Mouse (Mus musculus) liver, embryonic 11.5 days (tissue): ENCODE measurements at regions not wholly inside any gene's neighbourhood (a gene's known extent, or its start where the extent isn't known, plus 50 kb on each side); places are given as distances from the start of the nearest gene placed in this dataset.

Source experiments
- ATAC-seq: fragments of 200-750 bp; cut with Nextera tagmentation; replicated peaks from 2 replicates; pipeline ENCODE4 v1.8.0; 2017; ENCODE audit warnings: moderate number of reproducible peaks, mild to moderate bottlenecking, moderate TSS enrichment, moderate library complexity; ENCODE audit not compliant: low FRiP score
- DNase-seq: peaks from one replicate; pipeline ENCODE4 v3.0.0-alpha.2; 2017; ENCODE audit warnings: low spot score
- H3K27ac ChIP-seq: fragments of 300-500 bp; sonication (generic); 2 replicates; pipeline ENCODE4 v1.5.1; 2014; ENCODE audit warnings: mild to moderate bottlenecking, low read depth, low read length, control low read depth
- H3K27me3 ChIP-seq: fragments of 300-500 bp; sonication (generic); replicated peaks from 2 replicates; pipeline ENCODE4 v1.6.1; 2014; ENCODE audit warnings: low read length, mixed read lengths; ENCODE audit not compliant: control insufficient read depth, insufficient read depth
- H3K36me3 ChIP-seq: fragments of 300-500 bp; sonication (generic); 2 replicates; pipeline ENCODE4 v1.6.1; 2014; ENCODE audit warnings: mild to moderate bottlenecking, low read length, moderate library complexity, mixed read lengths; ENCODE audit not compliant: control insufficient read depth, insufficient read depth
- H3K4me1 ChIP-seq: fragments of 300-500 bp; sonication (generic); replicated peaks from 2 replicates; pipeline ENCODE4 v1.6.1; 2014; ENCODE audit warnings: low read length, mixed read lengths; ENCODE audit not compliant: control insufficient read depth, insufficient read depth
- H3K4me2 ChIP-seq: fragments of 300-500 bp; sonication (generic); 2 replicates; pipeline ENCODE4 v1.6.1; 2014; ENCODE audit warnings: mild to moderate bottlenecking, control low read depth, moderate library complexity
- H3K4me3 ChIP-seq: fragments of 300-500 bp; sonication (generic); 2 replicates; pipeline ENCODE4 v1.5.1; 2014; ENCODE audit warnings: low read depth, low read length, control low read depth
- H3K9ac ChIP-seq: fragments of 300-500 bp; sonication (generic); 2 replicates; pipeline ENCODE4 v1.6.1; 2014; ENCODE audit warnings: low read depth, low read length, control low read depth
- H3K9me3 ChIP-seq: fragments of 300-500 bp; sonication (generic); 2 replicates; pipeline ENCODE4 v1.6.1; 2016; ENCODE audit warnings: low read length, inconsistent platforms, mixed read lengths; ENCODE audit not compliant: control insufficient read depth
- WGBS: fragments of 180-500 bp; shearing (Covaris S2); extraction: QIAGEN DNeasy Blood & Tissue Kit; methylation state at CpG from one replicate; pipeline ENCODE4 v1.1.7; 2014; 5-methylcytosine and 5-hydroxymethylcytosine counted together

DNA sequence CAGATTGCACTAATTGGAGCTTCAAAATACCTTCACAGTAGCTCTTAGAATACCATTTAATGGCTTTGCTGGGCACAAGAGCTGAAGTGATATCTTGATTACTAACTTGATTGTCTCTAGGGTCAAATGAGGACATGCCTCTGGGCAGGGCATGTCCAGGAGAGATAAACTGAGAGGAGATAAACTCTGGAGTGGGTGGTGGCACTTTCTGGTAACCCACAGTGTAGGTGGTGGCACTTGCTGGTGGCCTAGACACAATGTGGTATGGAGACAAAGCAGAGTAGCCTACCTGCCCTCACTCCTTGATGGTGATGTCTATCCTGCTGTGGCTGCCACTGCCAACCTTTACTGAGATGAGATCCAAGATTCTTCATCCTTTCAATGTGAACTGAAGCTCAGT, 61.7 kb upstream of the Tgfbr2 start:
- H3K4me1 ChIP-seq = no peaks in the 10 kb centered on the region
- no peak overlapping the region for H3K9ac ChIP-seq
- no peaks in the 10 kb centered on the region for H3K27me3 ChIP-seq
- DNase-seq (no peak), ATAC-seq (no peak)
- no peaks in the 10 kb centered on the region for H3K36me3 ChIP-seq
- no peaks in the 10 kb centered on the region for H3K9me3 ChIP-seq
- no peak overlapping the region for H3K27ac ChIP-seq
- H3K4me3 ChIP-seq = no peak overlapping the region
- H3K4me2 ChIP-seq = no peak overlapping the region

DNA sequence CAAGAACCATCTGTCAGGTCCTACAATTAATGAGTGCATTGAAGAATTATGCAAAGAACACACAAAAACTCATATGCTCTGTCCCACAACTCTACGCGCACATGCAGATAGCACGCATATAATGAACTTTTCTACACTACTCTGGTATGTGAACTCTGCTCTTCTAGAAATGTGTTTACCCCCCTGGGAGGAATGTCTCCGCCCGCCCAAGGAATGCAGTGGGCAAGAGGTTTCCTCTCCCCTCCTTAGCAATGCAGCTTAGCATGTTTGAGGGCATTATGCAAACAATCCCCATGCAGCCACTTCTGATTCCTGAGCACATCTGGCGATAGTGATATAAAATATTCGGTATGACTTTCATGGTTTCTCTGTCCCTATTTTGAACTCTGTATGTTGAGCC, 59.0 kb upstream of the Tgfbr2 start:
- Histone ChIP-seq H3K36me3 (no peaks in the 10 kb centered on the region), H3K4me3 (no peak overlapping the region), H3K27ac (no peak overlapping the region), H3K9me3 (no peaks in the 10 kb centered on the region), H3K4me2 (no peak overlapping the region), H3K9ac (no peak overlapping the region), H3K27me3 (no peaks in the 10 kb centered on the region), H3K4me1 (no peaks in the 10 kb centered on the region)
- 85% methylated on average over 7 of the region's 7 CpGs for WGBS
- ATAC-seq (no peak), DNase-seq (no peak)

DNA sequence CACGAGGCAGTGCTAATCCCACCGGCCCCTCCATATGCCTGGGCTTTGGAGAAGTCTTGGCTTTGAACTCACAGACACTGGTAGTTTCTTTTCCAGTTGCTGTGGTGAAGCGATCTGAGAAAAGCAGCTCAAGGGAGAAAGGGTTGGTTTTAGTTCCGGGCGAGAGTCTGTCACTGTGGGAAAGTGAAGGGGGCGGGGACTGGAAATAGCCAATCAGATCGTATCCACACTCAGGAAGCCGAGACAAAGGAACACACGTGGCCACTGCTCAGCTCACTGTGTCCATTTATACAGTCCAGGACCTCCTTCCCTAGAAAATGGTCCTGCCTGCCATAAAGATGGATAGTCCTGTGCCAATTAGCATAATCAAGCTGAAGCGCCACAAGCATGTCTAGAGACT, 57.2 kb upstream of the Tgfbr2 start:
- Histone ChIP-seq H3K27ac (no peak overlapping the region), H3K9me3 (no peaks in the 10 kb centered on the region), H3K36me3 (no peaks in the 10 kb centered on the region), H3K4me1 (no peaks in the 10 kb centered on the region), H3K9ac (no peak overlapping the region), H3K4me3 (no peak overlapping the region), H3K4me2 (no peak overlapping the region), H3K27me3 (no peaks in the 10 kb centered on the region)
- WGBS = 78% methylated on average over 10 of the region's 10 CpGs
- ATAC-seq (no peak), DNase-seq (no peak)

DNA sequence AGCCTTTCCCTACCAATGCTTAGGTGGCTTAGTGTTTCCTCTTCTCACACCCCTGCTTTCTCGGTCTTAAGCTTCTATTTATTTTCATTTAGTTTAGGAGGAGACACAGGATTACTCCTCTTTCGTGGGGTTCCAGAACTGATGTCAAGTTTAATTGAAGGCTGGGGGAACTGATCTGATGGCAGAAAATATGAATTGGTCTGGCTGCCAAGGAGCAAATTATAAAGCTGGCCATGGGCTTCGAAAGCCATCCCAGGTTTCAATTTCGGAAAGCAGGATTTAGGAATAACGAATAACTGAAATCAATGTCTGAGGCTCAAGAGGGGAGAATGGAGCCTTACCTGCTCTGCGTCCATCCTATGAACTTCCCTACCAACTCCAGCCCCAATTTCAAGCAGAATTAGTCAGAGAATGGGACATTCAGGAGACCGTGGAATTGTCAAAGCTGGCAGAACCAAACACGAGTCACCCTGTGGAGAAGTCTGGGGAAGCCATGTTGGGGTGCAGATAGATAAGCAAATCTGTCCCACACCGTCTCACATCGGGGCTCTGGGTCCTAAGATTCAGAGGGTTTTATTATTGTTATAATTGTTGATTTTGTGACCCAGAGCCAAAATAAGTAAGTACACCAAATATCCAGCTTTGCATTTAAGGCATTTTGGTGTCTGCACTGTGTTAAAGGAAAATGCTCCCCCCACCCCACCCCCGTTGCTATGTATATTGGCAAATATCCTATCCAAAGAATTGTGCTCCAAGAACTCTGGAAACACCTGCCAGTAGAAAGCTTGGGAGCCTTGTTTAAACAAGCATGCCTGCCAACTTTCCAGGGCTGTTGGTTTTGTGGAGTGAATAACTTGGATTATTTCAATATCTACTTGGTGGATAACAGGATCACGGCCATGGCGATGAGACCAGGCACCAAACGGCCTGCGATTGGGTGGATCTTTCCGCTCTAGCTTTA, 56.5 kb upstream of the Tgfbr2 start:
- H3K9me3 ChIP-seq = no peaks in the 10 kb centered on the region
- WGBS = 87% methylated on average over 16 of the region's 16 CpGs

DNA sequence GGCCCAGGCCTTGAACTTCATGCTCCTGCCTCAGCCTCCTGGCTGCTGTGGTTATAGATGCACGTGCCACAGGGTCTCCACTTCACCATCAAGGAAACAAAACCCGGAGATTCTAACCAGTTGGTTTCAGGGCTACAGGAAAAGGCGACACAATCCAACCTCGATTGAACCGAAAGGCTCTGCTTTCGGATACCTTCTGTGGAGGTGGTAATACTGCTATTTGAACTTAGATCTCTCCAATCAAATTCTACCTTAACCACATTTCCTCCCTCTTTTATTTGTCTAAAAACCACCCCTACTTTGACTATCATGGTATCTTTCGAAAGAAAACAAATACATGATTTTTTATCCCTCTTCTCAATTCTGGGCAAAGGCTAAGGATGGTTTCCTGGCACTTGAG, 55.2 kb upstream of the Tgfbr2 start:
- Histone ChIP-seq H3K27me3 (no peaks in the 10 kb centered on the region), H3K9ac (no peak overlapping the region)

More for the DNA sequence above, 56.5 kb upstream of the Tgfbr2 start:
- no peak overlapping the region for H3K9ac ChIP-seq
- no peak overlapping the region for H3K4me2 ChIP-seq
- no peak overlapping the region for H3K27ac ChIP-seq
- H3K27me3 ChIP-seq = no peaks in the 10 kb centered on the region
- no peaks in the 10 kb centered on the region for H3K36me3 ChIP-seq
- DNase-seq = no peak
- no peak overlapping the region for H3K4me3 ChIP-seq
- no peaks in the 10 kb centered on the region for H3K4me1 ChIP-seq
- no peak for ATAC-seq

DNA sequence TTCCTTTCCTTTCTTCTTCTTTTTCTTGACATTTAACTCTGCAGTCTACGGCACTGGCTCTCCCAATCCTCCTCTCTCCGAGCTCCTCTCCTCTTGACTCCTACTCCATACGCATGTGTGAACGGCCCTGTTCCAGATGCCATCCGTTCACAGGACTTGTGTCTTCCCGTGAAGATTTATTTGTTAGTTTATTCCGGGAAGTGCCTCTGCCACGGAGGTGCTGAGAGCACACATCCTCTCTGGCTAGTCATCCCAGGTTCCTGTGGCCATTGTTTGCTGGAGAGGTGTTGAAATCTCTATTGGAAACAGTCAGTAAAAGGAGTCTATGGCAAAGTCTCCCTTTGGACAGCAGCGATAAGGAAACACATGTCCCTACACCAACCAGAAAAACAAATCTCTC, 53.3 kb upstream of the Tgfbr2 start:
- no peak overlapping the region for H3K27ac ChIP-seq
- no peaks in the 10 kb centered on the region for H3K27me3 ChIP-seq
- WGBS = 45% methylated on average over 9 of the region's 9 CpGs
- no peaks in the 10 kb centered on the region for H3K9me3 ChIP-seq
- ATAC-seq (no peak), DNase-seq (no peak)
- H3K4me1 ChIP-seq = no peaks in the 10 kb centered on the region
- H3K4me2 ChIP-seq = no peak overlapping the region
- H3K4me3 ChIP-seq = no peak overlapping the region
- no peak overlapping the region for H3K9ac ChIP-seq
- no peaks in the 10 kb centered on the region for H3K36me3 ChIP-seq

More for the DNA sequence above, 55.2 kb upstream of the Tgfbr2 start:
- Histone ChIP-seq H3K4me1 (no peaks in the 10 kb centered on the region), H3K4me2 (no peak overlapping the region), H3K36me3 (no peaks in the 10 kb centered on the region), H3K27ac (no peak overlapping the region), H3K9me3 (no peaks in the 10 kb centered on the region), H3K4me3 (no peak overlapping the region)
- DNase-seq (no peak), ATAC-seq (no peak)
- 83% methylated on average over 7 of the region's 7 CpGs for WGBS

DNA sequence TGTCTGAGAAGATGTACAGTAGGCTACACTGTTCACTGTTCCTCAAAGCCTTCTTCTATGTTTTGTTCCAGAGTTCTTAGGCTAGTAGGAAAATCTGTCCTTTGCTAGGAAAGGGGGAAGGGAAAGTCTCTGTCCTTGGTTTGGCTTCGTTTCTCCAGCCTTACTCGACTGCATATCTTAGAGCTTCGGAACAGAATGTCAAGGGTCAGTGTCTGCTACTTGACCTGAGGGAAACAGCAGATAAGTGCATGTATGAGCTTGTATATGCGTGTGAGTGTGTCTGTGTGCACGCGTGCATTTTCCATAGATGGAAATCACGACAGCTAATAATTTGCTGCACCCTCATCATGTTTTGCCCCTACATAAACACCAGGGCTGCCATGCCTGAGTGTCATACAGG, 52.6 kb upstream of the Tgfbr2 start:
- DNase-seq (no peak), ATAC-seq (no peak)
- Histone ChIP-seq H3K27ac (no peak overlapping the region), H3K36me3 (no peaks in the 10 kb centered on the region), H3K4me2 (no peak overlapping the region), H3K27me3 (no peaks in the 10 kb centered on the region), H3K4me3 (no peak overlapping the region), H3K9ac (no peak overlapping the region), H3K4me1 (no peaks in the 10 kb centered on the region), H3K9me3 (no peaks in the 10 kb centered on the region)
- WGBS = 54% methylated on average over 7 of the region's 7 CpGs
